Mouse (Mus musculus): ENCODE measurements around the gene Cyp2d11. TPM values are rescaled to one million over a fixed set of nuclear protein-coding genes. Genes with fewer than 3 reads are reported as not detected.
"Not testable (repeated sequence)": the region's sequence is repeated elsewhere in the genome, so short reads cannot be mapped to it uniquely, and the experiment has no call there.

The Cyp2d11 gene
- under 1 TPM in 1 of 2 experiments, not detected in 1; 0.18 TPM for total RNA-seq (2021)
- long read RNA-seq, experiment 1, result 0 reads
- long read RNA-seq, experiment 2, result 0 reads

DNA sequence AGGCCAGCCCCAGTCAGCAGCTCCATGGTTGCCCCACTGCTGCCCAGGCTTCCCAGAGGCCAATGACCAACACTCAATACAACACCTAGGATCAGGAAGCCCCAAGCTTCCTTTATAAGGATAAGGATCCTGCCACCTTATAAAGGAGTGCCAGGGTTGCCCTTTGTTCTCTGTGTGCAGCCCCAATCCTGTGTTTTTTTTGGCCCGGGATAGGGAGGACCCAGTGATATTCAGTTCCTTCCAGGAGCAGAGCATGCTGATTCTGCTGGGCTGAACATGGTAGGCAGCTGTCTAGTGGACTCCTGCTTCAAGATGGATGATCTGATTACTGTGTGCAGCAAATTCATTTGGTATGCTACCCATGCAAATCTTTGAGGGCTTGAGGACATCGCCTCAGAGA lies at the start of gene Cyp2d11:
Gene Cyp2d11, minus strand, starts transcription at position 101 of the 400 bp plus-strand sequence.
- not testable (repeated sequence) for DNase-seq (ENCODE audit: low spot score)

DNA sequence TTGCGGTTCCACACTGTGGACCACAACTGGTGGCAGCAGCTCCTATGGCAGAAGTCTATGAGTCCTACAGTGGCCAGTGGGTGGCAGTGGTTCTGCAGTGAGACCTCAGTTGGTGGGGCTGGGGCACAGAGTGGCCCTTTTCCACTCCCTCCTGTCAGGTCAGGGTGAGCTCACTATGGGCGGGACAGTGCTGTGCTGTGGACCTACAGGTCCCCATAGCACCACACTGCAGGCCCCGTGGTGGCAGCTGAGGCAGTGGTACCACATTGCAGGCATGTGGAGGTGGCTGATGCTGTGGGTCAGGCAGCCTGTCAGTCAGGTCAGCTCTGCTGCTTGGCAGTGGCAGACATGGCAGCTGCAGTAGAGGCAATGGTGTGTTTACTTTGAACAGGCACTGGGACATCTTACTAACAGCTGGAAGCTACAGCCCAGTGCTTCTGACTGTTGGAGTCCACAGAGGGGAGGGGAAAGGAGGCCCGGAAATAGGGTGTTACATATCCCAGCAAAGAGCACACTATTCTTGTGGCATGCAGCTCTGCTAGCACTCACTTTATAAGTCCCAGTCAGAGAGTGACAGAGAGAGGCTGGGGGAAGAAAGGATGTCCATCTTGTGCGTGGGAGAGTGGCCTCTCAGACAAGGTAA lies 44.3 kb upstream of the Cyp2d11 start:
- no peak for DNase-seq (ENCODE audit: low spot score)

DNA sequence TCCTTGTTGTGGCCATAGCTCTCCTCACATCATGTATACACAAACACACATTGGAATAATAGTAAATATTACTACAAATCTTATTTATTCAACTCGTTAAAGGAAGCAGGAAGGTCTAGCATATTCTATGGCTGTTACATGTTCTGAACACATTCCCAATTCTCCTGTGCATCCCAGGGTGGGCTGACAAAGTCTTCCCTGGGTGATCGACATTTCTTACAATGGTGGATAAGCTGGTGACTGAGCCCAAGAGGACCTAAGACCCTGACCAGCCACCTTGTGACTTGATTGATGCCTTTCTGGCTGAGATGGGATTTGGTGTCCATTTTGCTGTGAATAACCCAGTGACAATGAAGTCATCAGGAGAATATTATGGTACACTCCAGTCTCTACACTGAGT lies 41.8 kb upstream of the Cyp2d11 start:
- no peak for DNase-seq (ENCODE audit: low spot score)

DNA sequence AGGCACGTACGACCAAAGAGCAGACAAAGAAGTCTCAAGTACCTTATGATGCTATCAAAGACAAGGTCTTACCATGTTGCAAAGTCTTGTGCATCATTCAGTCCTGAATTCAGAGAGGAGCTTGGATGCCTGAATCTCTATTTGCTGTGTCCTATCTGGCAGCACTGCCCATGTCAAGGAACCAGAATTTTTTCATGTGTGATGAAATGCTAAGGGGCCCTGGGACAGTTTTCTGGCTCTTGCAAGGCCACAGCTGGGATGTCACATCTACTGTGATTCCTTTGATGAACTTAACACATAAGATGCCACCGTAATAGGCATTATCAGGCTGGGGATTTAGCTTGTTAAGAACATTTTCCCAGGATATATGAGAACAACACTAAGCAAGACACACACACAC lies 41.2 kb upstream of the Cyp2d11 start:
- DNase-seq (ENCODE audit: low spot score), result no peak

DNA sequence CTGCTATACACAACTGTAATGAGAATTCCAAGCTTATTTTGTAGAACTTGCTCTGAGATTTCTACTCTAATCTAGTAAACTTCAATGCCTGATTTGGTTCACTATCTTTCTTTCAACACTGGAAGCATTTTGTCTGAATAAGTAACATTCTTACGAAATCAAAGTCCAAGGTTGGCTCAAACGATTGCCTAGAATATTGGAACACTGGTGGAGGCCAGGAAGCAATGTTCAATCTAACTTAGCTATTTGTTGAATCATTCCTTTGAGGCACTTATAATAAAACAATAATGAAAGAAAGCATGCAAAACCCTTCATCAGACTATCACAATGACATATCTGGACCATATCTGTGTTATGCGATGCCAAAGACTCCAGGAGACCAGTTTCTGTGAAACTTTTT lies 40.7 kb upstream of the Cyp2d11 start:
- DNase-seq (ENCODE audit: low spot score), result no peak

DNA sequence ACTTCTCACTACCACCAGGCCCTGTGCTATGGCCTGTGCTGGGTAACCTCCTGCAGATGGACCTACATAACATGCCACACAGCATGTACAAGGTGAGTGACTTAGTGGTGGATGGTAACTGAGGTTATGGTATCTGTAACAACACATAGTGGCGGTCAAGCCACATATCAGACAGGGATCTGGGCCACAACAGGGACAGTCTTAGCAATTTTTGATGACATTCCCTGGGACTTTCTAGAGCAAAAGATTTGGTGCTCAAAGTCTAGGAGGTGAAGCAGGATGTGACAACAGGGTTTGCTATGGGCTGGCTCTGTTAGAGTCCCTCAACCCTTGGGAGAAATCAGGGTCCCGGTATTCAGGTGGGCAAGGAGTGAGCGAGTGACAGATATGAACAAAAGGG lies 39.8 kb upstream of the Cyp2d11 start:
- DNase-seq (ENCODE audit: low spot score), result no peak

DNA sequence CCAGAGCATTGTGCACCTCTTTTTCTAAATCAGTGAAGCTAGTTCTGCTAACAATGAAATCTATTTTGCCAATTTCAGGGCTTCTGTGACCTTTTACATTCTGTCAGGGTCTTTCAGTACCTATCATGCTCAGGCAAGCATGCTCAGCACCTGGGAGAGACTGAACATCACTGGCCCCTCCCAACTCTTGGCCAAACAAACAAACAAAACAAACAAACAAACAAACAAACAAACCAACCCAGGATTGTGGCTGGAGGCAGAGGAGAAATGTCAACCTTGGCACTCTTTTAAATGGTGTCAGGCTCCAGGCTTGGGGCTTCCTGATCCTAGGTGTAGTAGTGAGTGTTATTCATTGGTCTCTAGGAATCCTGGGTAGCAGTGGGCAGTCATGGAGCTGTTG lies 39.3 kb upstream of the Cyp2d11 start, which contains the start of gene Cyp2d9:
Gene Cyp2d9, plus strand, starts transcription at position 301 of the 400 bp plus-strand sequence.
- no peak for DNase-seq (ENCODE audit: low spot score)

DNA sequence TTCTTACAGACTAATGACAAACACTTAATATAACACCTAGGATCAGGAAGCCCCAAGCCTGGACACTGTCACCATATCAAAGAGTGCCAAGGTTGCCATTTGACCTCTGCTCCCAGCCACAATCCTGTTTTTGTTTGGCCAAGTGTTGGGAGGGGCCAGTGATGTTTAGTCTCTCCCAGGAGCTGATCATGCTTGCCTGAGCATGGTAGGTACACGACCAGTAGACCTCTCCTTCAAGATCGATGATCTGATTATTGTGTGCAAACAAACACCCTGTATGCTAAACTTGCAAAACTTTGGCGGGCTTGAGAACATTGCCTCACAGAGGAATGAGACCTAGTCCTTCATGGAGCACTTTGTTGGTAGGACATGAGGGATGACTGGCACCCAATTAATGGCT lies 29.6 kb upstream of the Cyp2d11 start:
- no peak for DNase-seq (ENCODE audit: low spot score)

DNA sequence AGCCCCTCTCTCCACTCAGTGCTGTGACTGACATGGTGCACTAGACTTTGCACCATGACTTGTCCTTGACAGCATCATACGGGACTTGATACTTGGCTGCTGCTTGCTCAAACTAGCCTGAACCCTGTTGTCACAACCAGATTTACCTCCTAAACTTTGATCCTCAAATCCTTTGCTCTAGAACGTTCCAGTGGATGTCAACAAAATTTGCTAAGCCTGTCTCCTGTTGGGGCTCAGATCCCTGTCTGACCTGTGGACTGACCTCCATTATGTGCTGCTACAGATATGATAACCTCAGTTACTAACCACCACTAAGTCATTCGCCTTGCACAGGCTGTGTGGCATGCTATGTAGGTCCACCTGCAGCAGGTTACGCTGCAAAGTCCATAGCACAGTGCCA lies 29.1 kb upstream of the Cyp2d11 start:
- no peak for DNase-seq (ENCODE audit: low spot score)

DNA sequence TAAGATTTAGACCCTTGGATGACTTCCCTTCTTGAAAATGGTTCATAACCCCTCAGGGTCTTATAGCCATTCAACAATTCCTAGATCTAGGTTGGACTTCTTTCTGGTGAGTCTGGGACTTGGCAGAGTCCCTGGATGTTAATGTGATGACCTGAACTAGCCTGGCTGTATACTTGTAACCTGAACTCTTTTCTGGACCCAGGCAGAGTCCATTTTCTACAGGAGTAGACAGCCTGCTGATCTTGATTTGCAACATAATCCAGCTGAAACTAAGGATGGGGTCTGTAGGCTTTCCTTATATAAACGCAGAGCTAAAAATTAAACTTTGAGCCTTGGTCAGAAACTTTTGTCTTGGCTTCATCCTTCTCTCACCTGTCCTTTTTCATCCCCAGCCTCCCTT lies 24.8 kb upstream of the Cyp2d11 start:
- DNase-seq (ENCODE audit: low spot score), result no peak

DNA sequence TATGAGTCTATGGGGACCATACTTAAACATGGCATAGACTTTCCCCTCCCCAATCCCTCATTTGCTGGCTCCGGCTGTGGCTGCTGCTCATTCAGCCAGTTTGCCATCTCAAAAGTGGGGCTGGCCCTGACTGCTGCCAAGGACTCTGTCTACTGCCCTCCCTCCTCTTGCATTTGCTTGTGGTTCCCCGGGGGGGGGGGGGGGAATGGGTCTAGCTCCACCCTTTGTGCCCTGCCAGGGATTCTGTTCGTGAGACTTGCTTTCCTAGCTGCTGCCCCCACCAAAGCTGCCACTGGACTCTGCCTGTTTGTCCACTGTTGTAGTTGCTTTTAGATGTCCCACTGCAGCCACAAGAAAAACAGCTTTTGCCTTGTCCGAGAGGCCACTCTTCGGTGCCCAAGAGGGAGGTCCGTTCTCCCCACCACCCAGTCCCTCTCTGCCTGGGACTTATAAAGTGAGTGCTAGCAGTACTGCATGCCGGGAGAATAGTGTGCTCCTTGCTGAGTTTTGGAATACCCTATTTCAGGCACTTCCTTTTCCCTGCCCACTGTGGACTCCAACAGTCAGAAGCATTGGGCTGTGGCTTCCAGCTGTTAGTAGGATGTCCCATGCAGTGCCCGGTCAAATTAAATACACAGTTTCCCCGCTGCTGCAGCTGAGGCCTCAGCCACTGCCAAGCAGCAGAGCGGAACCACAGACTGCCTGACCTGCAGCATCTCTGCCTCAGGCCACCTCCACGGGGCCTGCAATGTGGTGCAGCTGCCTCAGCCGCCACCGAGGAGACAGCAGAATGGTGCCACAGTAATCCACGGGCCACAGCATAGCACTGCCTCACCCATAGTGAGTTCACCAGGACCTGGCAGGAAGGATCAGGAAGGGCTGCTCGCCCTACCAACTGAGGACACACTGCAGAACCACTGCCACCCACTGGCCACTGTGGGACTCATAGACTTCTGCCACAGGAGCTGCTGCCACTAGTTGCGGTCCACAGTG lies 23.3 kb upstream of the Cyp2d11 start:
- DNase-seq (ENCODE audit: low spot score), result peak; percentile 89

DNA sequence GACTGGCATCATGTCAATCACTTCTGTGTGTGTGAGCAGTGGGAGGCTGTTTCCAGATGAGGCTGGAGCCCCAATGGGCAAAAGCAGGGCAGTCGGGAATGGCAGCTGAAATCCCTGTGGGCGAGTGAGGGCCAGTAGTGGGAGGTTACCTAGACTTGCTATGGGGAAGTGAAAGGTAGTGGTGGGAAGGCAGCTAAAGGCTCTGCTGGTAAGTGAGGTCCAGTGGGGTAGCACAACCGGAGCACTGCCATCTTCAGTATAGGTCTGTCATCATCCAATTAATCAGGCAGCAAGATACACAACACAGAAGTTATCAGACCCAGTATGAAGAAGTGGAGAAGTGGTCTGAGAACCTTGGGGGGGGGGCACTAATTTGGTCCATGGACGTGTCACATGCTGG lies 13.7 kb upstream of the Cyp2d11 start:
- DNase-seq (ENCODE audit: low spot score), result no peak

DNA sequence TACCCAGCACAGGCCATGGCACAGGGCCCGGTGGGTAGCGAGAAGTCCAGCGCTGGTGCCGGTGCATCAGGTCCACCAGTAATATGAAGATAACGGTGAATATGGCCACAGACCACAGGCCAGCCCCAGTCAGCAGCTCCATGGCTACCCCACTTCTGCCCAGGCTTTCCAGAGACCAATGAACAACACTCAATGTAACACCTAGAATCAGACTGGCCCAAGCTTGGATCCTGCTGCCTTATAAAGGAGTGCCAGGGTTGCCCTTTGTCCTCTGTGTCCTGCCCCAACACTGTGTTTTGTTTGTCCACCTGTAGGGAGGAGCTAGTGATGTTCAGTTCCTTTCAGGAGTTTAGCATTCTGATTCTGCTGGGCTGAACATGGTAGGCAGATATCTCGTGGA lies 13.2 kb upstream of the Cyp2d11 start, which contains the start of gene Cyp2d10:
Gene Cyp2d10, minus strand, starts transcription at position 215 of the 400 bp plus-strand sequence.
- no peak for DNase-seq (ENCODE audit: low spot score)

DNA sequence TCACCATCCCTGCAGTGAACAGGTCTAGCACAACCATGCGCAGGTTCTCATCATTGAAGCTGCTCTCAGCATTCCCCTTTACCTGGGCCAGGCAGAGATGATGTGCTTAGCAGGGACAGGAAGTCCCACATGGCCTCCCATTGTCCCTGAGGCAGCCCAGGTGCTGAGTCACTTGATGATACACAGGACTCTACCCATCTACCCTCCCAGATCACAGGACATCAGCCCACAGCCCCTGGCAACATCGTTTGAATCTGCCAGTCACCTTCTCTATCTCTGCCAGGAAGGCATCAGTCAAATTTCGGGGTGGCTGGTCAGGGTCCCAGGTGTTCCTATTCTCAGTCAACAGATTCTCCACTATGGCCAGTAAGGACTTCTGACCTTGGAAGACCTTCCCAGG lies 10.3 kb upstream of the Cyp2d11 start:
- no peak for DNase-seq (ENCODE audit: low spot score)

DNA sequence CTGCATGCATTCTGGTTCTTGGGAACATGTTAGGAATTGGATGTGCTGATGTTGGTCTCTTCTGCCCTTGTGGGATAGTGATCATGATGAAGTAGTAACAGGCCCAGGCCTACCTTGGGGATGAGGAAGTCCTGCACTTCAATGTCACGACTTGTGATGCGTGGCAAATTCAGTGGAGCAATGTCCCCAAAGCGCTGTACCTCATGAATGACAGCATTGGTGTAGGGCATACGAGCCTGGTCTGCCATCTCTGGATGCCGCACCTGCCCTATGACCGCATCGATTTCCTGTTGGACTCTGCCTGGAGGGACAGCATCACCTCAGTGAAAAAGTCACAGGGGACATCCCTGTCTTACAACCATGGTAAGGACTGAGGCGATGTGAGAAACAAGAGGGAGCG lies 9.8 kb upstream of the Cyp2d11 start:
- no peak for DNase-seq (ENCODE audit: low spot score)

DNA sequence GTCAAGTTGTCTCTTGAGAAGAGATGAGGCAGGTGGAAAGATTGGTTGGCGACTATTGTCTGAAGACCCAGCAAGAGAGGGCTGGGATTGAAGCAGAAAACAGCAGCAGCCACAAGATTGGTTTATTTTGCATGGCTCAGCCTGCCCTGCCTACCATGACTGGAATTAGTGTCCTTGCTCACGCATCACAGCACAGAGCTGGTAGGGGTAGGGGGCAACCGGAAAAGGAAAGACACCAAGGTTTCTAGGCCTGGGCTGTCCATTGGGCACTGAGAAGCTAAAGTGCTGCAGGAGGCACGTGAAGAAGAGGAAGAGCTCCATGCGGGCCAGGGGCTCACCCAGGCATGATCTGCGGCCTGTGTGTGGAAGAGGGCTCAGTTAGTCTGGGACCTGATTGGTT lies 8.9 kb upstream of the Cyp2d11 start:
- DNase-seq (ENCODE audit: low spot score), result no peak

DNA sequence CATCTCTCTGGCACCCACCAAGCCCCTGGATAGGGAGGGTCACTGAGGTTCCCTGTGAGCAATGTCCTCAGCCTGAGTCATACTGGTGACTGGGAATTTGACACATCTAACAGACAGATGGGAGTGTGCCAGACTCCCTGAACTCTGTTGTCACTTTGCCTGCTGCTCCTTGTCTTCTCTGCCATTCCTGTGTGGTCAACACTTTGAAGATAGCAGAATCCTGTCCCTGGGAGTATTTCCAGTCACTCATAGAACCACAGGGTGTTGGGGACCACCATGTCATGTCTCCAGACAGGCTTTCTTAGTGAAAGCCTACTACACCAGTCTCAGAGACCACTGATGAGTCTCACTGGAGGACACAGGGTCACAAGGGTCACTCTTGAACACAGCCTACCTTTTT lies 8.3 kb upstream of the Cyp2d11 start:
- no peak for DNase-seq (ENCODE audit: low spot score)

DNA sequence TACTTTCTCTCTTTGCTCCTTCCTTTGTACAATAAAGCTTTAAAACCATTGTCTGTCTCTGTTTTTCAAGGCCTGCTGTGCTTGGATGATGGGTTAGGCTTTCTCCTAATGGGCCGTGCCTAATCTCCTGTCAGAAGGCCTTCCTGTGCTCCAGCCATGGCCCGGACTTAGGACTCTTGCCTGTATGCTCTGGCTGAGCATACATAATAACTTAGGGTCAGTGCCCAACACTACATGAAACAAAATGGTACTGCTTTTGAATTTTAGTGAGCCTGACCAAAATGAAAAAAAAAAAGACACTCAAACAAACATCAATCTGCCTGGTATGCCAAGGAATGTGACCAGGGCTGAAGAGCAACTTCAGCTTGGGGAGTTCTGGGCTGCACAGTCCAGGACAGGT lies 7.7 kb upstream of the Cyp2d11 start:
- DNase-seq (ENCODE audit: low spot score), result no peak

DNA sequence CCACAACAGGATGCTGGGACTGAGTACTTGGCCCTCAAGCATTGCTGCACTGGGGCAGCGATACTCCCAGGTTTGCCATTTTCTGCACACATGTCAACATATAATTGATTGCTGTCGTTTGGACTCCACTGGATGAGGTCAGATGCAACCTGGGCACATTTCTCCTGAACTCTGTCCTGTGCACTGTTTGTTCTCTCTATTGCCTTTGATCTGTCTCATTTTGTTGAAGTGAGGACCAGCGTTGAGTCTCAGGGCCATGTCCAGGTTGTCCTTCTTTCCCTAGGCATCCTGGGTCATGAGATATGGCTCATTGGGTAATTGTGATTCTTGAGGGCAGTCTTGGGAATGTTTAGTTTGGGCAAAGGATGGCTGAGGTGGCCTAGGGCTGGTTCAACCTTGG lies 2.1 kb upstream of the Cyp2d11 start:
- not testable (repeated sequence) for DNase-seq (ENCODE audit: low spot score)

DNA sequence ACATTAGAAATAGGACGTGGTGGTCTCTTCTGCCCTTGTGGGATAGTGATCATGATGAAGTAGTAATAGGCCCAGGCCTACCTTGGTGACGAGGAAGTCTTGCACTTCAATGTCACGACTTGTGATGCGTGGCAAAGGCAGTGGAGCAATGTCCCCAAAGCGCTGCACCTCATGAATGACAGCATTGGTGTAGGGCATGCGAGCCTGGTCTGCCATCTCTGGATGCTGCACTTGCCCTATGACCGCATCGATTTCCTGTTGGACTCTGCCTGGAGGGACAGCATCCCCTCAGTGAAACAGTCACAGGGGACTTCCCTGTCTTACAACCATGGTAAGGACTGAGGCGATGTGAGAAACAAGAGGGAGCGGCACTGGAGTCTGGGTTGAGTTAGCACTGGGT lies 3.9 kb downstream of the Cyp2d11 start:
- not testable (repeated sequence) for DNase-seq (ENCODE audit: low spot score)

DNA sequence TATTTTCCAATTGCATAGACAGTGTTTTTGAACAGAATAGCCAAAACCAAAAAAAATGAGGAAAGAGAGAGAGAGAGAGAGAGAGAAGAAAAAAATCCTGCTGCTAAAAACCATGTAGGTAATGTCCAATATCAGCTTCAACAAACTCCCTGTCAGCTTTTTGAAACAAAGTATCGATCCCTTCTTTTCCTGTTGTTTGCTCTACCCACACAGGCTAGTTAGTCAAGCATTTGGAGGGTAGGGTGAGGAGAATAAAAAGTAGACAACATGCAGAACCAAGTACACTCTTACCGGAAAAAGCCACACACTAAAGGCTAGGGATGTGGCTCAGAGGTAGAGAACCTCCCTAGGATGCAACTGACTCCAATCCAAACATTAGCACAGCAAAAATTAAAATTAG lies 8.1 kb downstream of the Cyp2d11 start:
- no peak for DNase-seq (ENCODE audit: low spot score)

DNA sequence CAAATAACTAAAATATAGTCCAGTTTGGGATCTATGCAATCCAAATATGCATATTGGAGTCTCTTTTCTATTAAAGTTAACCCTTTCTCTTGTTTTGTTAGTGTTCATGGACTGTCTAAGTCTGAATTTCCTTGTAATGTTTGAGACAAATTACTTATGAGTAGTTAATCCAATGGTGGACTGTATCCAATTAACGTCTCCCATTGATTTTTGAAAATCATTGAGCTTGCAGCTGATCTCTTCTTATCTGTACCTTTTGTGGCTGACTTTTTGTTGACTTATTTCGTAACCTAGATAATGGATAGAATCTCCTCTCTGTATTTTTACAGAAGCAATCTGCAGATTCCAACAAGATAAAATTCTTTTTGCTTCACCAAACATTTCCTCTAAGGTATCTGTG lies 11.4 kb downstream of the Cyp2d11 start:
- no peak for DNase-seq (ENCODE audit: low spot score)

DNA sequence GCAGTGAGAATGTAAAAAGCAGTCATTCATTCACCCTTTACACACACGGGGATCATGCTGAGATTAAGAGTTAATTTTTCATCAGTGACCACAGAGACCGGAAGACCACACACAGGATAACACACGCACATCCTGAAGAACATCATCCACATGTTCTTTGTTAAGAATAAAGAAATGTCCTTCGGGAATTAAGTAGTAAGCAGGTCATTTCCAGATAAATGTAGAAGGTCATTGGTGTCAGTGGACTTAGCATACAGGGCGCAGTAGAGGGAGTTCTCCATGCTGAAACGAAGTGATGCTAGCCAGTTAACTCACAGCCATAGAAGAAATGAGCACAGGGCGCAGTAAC lies 13.1 kb downstream of the Cyp2d11 start:
- no peak for DNase-seq (ENCODE audit: low spot score)
